Mouse (Mus musculus): Measurements from ENCODE around the gene Gm10097.

- TF ChIP-seq CTCF (IDR thresholded peaks at IDR 0.05; ENCODE audit: borderline replicate concordance, control insufficient read depth, extremely low read depth, insufficient read depth, low read length, poor library complexity) (no peak), POLR2A (IDR thresholded peaks at IDR 0.05; ENCODE audit: control insufficient read depth, extremely low read depth, insufficient read depth, low read length, poor library complexity) (no peak)
These were observed 20.1 kb downstream of the Gm10097 start for GRCm38 (mm10) chr10:5089133-5089532.
